Mouse (Mus musculus) ovary, postnatal 10 days (tissue): ENCODE results near the gene Mylk.
A peak's percentile ranks its signal among the peaks of the same experiment; 100 is the strongest.
"Not testable (repeated sequence)": the region's sequence is repeated elsewhere in the genome, so short reads cannot be mapped to it uniquely, and the experiment has no call there.

Experiments used
- DNase-seq: peaks from one replicate; pipeline ENCODE4 v3.0.0; 2022; ENCODE audit warnings: low spot score

Gene Mylk

DNA sequence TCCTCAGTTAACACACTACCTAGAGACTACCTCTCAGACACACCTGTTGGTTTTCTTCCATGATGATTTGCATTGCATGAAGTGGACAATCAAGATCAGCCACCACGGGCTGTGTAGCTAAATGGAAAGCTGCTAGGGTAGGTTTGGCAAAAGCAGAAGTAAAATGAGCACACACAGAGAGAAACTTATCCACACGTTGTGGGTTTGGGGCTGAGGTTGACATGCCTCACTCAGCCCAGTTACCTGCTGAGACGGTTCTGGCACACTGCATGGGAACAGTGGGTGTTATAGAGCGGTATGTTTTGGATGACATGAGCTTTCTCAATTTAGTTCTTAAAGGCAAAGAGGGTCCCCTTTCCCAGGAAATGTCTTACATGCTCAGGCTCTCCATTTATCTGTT, 25.1 kb downstream of the Mylk start:
- no peak for DNase-seq

DNA sequence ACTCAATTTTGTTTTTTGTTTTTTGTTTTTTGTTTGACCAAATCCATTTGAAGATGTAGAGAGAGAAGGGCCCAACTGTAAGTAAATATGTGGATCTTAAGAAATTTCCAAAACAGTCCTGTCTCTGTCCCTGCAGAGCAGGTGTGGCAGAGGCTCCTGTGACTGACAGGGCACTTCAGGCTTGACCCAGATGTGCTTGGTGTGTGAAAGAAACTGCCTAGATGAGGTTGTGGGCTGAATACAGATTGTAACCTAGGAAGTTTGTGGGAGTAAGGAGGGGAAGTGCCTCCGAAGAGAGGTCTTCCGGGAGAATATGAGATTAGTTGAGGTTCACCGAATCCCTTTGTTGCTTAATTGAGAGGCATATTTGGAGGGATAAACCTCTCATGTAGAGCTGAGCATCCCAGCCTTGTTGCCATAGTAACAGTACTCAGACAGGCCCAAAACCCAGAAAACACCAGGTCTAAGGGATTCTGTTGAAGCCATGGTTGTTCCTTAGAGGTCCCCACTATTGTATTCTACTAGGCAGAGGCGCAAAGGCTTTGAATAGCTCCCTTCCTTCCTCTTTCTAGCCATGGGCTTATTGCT, 27.5 kb downstream of the Mylk start:
- DNase-seq = no peak

DNA sequence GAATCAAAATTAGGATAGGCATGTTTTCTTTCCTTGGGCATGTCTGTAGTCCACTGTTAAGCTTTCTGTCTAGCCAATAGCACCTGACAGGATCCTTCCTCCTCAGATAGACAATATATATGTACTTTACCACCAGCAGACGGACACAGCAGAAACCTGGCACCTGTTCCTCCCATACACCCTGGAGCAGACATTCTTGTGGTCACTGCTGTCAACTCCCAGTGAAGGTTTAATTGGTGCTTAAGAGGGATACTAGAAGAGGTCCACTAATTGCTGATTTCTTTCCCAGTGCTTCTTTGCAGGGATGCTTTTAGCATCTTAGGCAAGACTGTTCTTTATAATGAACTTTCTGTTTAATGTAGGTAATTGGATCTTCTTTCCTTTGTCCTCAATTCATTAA, 37.4 kb downstream of the Mylk start:
- DNase-seq = no peak

DNA sequence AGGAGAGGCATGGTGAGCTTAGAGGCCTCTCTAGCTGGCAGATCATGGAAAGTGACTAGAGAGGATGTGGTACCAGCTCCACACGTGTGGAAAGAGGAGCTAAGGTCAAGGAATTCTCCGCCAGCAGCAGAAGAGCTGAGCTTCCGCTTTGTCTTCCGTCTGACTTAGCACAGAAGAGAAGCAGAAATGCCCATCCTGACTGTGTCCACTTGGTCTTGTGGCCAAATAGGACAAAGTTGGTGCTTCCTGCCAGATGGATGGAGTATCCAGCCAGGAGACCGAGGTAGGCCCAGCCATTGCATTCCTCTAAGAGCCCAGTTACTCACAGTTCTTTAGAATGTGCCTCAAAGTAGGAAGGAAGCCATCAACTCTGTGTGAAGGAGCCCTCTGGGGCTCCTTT, 38.5 kb downstream of the Mylk start:
- no peak for DNase-seq

- no peak for DNase-seq
Observed at GRCm38 (mm10) chr16:34784675-34785074, 39.7 kb downstream of the Mylk start.

GRCm38 (mm10) chr16:34792555-34792954, 47.5 kb downstream of the Mylk start:
- DNase-seq = no peak

- DNase-seq = no peak
Observed at GRCm38 (mm10) chr16:34793000-34793399, 48.0 kb downstream of the Mylk start.

DNA sequence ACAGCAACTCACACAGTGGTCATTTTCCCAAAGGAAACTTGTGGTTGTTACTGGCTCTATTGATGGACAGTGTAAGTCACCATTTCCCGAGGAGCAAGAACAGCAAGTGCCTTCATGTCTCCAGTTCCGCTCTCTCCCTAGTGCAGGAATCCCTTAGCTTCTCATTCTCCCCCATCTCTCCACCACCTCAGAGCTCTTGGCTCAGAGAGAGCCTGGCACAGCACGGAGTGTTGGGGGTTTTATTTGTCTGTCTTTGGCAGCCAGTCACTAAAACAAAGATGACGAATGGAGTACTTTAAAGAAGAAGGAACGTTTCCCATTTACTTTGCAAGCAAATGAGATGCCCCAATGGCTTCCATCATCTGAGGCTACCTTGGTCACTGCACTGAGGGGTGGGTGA, 56.2 kb downstream of the Mylk start:
- no peak for DNase-seq

DNA sequence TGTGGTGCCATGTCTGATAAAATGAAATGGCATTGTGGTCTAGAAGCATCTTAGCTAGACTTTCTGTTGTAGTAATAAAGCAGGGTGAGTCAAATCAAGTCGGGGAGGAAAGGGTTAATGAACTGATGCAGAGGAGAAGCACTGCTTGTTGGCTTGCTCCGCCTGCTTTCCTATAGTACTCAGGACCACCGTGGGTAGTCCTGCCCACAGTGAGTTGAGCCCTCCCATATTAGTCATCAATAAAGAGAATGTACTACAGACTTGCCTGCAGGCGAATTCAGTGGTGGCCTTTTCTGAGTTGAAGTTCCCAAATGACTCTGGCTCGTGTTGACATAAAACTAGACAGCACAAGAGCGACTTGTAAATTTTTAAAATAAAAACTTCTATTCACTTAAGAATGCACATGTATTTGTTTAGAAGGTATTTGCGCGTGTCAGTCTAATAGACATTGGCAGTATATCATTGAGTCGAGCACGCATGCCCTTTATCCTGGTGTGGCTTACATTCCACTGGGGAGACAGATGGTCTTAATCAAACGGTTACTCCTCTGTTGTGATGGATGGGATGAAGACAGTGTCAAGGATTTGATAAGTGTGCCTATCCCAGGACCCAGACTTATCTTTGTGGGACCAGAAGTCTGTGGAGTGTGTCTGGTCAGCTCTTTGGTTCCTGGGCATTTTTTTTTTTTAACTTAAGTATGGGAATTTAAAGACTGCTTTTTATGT, 59.4 kb downstream of the Mylk start:
- no peak for DNase-seq

GRCm38 (mm10) chr16:34806883-34807767, 62.1 kb downstream of the Mylk start:
- DNase-seq = peak; percentile 10

- no peak for DNase-seq
Observed at GRCm38 (mm10) chr16:34807768-34808275, 62.8 kb downstream of the Mylk start.

DNA sequence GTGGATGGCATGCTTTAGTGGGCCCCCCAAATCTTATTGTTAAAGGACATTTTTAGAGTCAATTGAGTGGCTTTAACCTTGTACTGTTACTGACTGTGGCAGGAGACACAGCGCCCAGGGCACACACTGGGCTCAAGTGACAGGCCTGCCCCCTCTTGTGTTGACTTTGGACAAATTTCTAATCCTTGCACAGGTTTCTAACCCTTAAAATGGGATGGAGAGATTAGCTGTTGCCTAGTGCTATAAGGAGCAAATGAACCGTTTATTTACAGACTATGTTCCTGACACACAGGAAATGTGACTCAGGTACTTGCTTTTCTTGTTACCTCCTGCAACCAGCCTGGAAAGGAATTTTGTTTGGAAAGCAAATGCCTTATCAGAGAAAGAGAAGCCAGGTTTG, 67.2 kb downstream of the Mylk start:
- DNase-seq = no peak

DNA sequence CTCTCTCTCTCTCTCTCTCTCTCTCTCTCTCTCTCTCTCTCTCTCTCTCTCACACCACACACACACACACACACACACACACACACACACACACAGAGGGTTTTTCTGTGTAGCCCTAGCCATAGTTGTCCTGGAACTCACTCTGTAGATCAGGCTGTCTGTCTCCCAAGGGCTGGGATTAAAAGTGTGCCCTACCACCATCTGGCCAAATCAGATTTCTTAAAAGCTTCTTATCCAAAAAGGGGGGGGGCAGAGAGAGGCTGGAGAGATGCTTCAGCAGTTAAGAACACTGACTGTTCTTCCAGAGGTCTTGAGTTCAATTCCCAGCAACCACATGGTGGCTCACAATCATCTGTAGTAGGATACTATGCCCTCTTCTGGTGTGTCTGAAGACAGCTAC, 68.2 kb downstream of the Mylk start:
- DNase-seq = not testable (repeated sequence)

- no peak for DNase-seq
Observed at GRCm38 (mm10) chr16:34813570-34813969, 68.6 kb downstream of the Mylk start.

- DNase-seq = no peak
Observed at GRCm38 (mm10) chr16:34814612-34815011, 69.6 kb downstream of the Mylk start.

DNA sequence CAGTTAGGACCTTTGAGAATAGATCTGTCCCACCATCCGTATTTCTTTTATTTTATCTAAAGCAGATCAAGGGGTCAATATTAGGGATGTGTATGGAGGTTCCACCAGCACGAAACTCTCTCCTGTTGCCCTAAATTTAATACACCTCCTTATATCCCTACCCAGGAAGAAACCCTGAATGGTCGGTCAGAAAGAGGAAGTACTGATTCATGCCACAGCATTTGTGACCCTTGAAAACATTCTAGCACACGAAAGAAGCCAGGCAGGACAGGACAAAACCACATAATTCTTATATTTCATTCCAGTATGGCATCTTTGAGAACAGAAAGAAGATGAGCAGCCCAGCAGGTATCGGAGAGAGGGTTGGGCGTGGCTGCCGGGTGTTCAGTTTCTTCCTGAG, 71.5 kb downstream of the Mylk start:
- DNase-seq = no peak

DNA sequence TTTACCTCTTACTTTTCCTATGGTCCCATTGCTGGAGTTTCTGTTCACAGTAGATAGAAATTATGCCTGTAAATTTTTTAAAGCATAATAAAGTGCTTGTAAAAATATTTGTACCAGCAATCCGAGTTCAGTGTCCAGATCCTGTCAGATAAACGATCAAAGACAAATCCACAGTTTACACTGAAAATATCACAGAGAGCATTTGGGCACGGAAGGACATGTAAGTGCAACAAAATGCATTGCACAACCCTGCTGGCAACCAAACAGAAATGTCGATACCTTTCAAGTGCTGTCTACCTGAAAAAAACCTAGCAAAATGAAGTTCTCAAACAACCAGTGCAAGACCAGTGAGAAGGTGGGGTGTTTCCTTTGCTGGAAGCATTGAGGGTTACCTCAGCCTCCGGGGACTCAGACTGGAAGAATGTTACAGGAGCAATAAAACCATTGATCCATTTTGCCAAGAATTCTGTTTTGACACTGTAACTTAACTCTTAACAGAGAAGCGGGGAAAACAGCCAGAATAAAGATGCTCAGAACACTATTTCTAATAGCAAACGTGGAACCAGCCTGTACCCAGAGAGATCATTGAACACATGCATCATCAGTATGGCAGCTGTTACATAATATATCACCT, 80.2 kb downstream of the Mylk start:
- DNase-seq = no peak

- DNase-seq = no peak
Observed at GRCm38 (mm10) chr16:34834477-34834876, 89.5 kb downstream of the Mylk start.

DNA sequence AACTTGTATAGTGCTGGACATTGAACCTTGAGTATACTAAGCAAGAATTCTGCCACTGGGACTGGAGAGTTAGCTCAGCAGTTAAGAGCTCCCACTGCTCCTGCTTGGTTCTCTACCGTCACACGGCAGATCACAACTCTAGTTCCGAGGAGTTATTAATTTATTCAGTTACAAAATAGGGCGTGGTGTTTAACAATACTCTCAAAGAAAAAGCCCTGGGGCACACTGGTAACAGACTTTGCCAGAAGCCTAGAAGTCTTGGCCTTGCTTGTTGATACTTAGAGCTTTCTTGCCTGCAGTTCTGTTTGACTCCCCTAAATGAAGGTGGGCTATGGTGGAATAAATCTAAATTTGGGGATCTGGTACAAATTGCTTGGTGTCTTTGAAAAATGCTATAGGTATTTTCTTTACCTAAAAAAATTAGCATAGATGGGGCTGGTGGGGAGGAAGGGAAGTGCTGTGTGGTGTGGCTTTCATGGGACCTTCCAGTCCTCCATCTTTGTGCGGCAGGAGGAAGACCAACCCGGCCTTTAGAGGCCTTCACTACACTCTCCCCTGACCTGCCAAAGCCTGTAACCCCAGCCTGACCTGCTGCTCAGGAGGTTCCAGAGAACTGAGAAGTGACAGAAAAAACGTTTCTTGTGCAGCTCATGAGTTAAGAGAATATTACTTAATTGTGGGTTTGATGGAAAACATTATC, 94.1 kb downstream of the Mylk start:
- DNase-seq = no peak

DNA sequence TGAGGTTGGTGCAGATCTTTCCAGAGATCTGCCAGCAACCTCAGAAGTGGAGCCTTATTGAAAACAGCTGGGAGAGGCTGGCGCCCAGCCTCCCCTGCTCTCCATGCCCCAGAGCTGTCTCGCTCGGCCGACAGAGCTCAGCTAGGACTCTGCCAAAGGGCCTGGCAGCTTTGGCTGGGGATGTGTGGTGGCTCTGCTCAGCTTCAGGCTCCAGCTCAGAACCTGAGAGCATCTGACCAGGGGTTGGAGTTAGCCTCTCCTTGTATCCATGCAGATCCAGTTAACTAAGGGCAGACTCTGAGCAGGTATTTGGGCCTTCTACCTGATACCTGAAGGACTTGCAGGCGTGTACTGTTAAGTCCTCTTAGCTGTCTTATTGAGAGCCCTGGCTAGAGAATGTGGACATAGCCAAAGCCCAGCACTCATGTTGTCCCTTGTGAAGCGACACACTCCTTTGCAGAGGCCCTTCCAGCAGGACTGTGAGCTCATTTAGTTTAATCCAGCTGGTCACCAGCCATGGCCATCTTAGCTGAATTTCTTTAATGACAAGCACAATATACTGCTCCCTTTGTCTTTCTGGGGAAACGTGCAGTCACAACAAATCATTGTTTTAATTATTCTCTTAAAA, 94.8 kb downstream of the Mylk start:
- DNase-seq = no peak

DNA sequence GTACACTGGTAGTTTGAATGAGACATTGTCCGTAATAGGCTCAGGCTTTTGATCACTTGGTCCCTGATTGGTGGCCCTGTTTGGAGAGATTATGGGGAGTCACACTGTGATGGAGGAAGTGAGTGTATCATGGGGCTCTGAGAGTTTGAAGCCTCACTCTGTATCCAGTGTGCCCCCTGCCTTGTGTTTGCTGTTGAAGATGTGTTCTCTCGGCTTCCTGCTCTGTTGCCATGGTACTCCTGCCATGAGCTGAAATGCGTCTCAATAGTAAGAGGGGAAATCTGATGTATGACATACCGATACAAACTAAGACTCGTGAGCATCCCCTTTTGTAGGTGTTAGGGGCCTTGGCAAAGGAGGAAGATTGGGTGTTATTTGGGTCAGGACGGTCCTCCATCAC, 99.8 kb downstream of the Mylk start:
- no peak for DNase-seq
